8 mouse cellular contexts compared by ENCODE assay signal in genomic region chr8:94179713-94180560, GRCm38 (mm10). TPM values are rescaled to one million over a fixed set of nuclear protein-coding genes. Genes with fewer than 3 reads are reported as not detected.
DNase-seq lines count a peak whose midpoint lies in the region; ATAC-seq and TF ChIP-seq lines count a peak whose summit lies in the region.

No protein-coding gene starts in this region.

- TF ChIP-seq CTCF in gastrocnemius, adult 2 months (IDR thresholded peaks at IDR 0.05): no peak
- TF ChIP-seq CTCF in forebrain, postnatal 0 days (IDR thresholded peaks at IDR 0.05; ENCODE audit: low read depth): no peak

- no peaks in the 10 kb centered on the region for H3K4me1 ChIP-seq in forebrain, postnatal 0 days (ENCODE audit: insufficient read depth)
- H3K4me1 ChIP-seq in kidney, embryonic 16.5 days (ENCODE audit: insufficient read depth, low read length): peaks cover 28% of the 10 kb centered on the region
- H3K4me1 ChIP-seq in midbrain, embryonic 11.5 days (ENCODE audit: control insufficient read depth, insufficient read depth, low read length): peaks cover 15% of the 10 kb centered on the region

- H3K4me3 ChIP-seq in gastrocnemius, adult 2 months: peak overlapping the region; percentile 75
- H3K4me3 ChIP-seq in forebrain, postnatal 0 days (ENCODE audit: low read depth, low read length): peak overlapping the region; percentile 39
- H3K4me3 ChIP-seq in kidney, embryonic 16.5 days (ENCODE audit: low read length): peak overlapping the region; percentile 59
- peak overlapping the region; percentile 30 for H3K4me3 ChIP-seq in midbrain, embryonic 11.5 days (ENCODE audit: low read depth, low read length)

- WGBS in forebrain, postnatal 0 days: 6% methylated on average over 25 of the region's 25 CpGs
- WGBS in kidney, embryonic 16.5 days: 4% methylated on average over 25 of the region's 25 CpGs
- 5% methylated on average over 25 of the region's 25 CpGs for WGBS in midbrain, embryonic 11.5 days

- H3K27ac ChIP-seq in gastrocnemius, adult 2 months: peak overlapping the region; percentile 95
- peak overlapping the region; percentile 11 for H3K27ac ChIP-seq in forebrain, postnatal 0 days (ENCODE audit: low read depth, low read length)
- peak overlapping the region; percentile 22; the same call in 1 of the 2 replicates for H3K27ac ChIP-seq in kidney, embryonic 16.5 days (ENCODE audit: low read length)
- no peak overlapping the region for H3K27ac ChIP-seq in midbrain, embryonic 11.5 days (ENCODE audit: low read depth, low read length)

- H3K4me2 ChIP-seq in forebrain, postnatal 0 days (ENCODE audit: low read depth): peak overlapping the region; percentile 75
- H3K4me2 ChIP-seq in kidney, embryonic 16.5 days (replicated peaks; ENCODE audit: low read depth, low read length): peak overlapping the region; percentile 84
- peak overlapping the region; percentile 59 for H3K4me2 ChIP-seq in midbrain, embryonic 11.5 days

- DNase-seq in gastrocnemius, adult 2 months: peak; percentile 41
- DNase-seq in gastrocnemius, postnatal 36 days: no peak
- peak; percentile 62 for DNase-seq in adipocyte (ENCODE audit: low spot score)
- no peak for DNase-seq in forebrain, postnatal 0 days
- peak; percentile 95 for DNase-seq in midbrain, embryonic 11.5 days (ENCODE audit: low spot score, missing footprints)
- no peak for DNase-seq in left cerebral cortex, adult 18-20 months (ENCODE audit: low spot score in 2 of 2)

- no peaks in the 10 kb centered on the region for H3K36me3 ChIP-seq in forebrain, postnatal 0 days (ENCODE audit: insufficient read depth)
- no peaks in the 10 kb centered on the region for H3K36me3 ChIP-seq in kidney, embryonic 16.5 days (ENCODE audit: insufficient read depth, low read length)
- H3K36me3 ChIP-seq in midbrain, embryonic 11.5 days (ENCODE audit: control insufficient read depth, insufficient read depth, low read length): no peaks in the 10 kb centered on the region

- peak overlapping the region; percentile 35 for H3K9ac ChIP-seq in forebrain, postnatal 0 days
- H3K9ac ChIP-seq in kidney, embryonic 16.5 days (replicated peaks; ENCODE audit: low read length): peak overlapping the region; percentile 60
- no peak overlapping the region; the same call in 1 of the 2 replicates for H3K9ac ChIP-seq in midbrain, embryonic 11.5 days (ENCODE audit: low read length)

- no peaks in the 10 kb centered on the region for H3K9me3 ChIP-seq in forebrain, postnatal 0 days (ENCODE audit: low read length)
- no peaks in the 10 kb centered on the region for H3K9me3 ChIP-seq in kidney, embryonic 16.5 days (ENCODE audit: low read length)
- H3K9me3 ChIP-seq in midbrain, embryonic 11.5 days (ENCODE audit: control insufficient read depth, low read length): no peaks in the 10 kb centered on the region

- ATAC-seq in forebrain, postnatal 0 days: no peak
- ATAC-seq in kidney, embryonic 16.5 days (ENCODE audit: low FRiP score, low TSS enrichment): no peak
- no peak for ATAC-seq in midbrain, embryonic 11.5 days (ENCODE audit: low FRiP score)
- no peak for ATAC-seq in activated CD4-positive, CD25-positive, alpha-beta regulatory T cell, adult 4 months

- intact Hi-C loops in gastrocnemius, adult 2 months (cut with DNase I): no loop called here
- intact Hi-C loops in gastrocnemius, postnatal 36 days (cut with DNase I): no loop called here

- H3K27me3 ChIP-seq in forebrain, postnatal 0 days (ENCODE audit: insufficient read depth, low read length): peaks cover 31% of the 10 kb centered on the region
- H3K27me3 ChIP-seq in kidney, embryonic 16.5 days (ENCODE audit: insufficient read depth, low read length): peaks cover 53% of the 10 kb centered on the region
- peaks cover 74% of the 10 kb centered on the region for H3K27me3 ChIP-seq in midbrain, embryonic 11.5 days (ENCODE audit: control insufficient read depth, insufficient read depth, low read length)

RNA-seq across cellular contexts. Expression of gene Mt1, which starts 1.1 kb away (rescaled TPM):
- 100 to 1,000 TPM; 120 to 127 TPM for total RNA-seq in gastrocnemius, adult 2 months (2021)
- 100 to 1,000 TPM in 1 of 2 experiments, 10 to 100 TPM in 1; 99.6 to 103 TPM for total RNA-seq in gastrocnemius, postnatal 36 days (2021)
- total RNA-seq in forebrain, postnatal 0 days (2014; rRNA removed): 205 and 418 TPM in 2 replicates
- 386 and 411 TPM in 2 replicates for polyA plus RNA-seq in forebrain, postnatal 0 days (2015; fragmentation: Nextera tagmentation; extraction: Ambion mirVana)
- 543 and 568 TPM in 2 replicates for polyA plus RNA-seq in kidney, embryonic 16.5 days (2015; fragmentation: Nextera tagmentation; extraction: Ambion mirVana)
- polyA plus RNA-seq in midbrain, embryonic 11.5 days (2014; fragmentation: Nextera tagmentation; extraction: Ambion mirVana): 87.0 and 94.1 TPM in 2 replicates
- 100 to 1,000 TPM; 333 to 422 TPM for total RNA-seq in left cerebral cortex, adult 18-20 months (2021)
- polyA plus RNA-seq in activated CD4-positive, CD25-positive, alpha-beta regulatory T cell, adult 4 months (2017; shearing (Covaris generic)): 1 to 10 TPM; 3.0 to 4.2 TPM

RNA-seq across cellular contexts. Expression of gene Mt2, which starts 7.5 kb away (rescaled TPM):
- 100 to 1,000 TPM; 103 to 148 TPM for total RNA-seq in gastrocnemius, adult 2 months (2021)
- 100 to 1,000 TPM in 1 of 2 experiments, 10 to 100 TPM in 1; 87.9 to 112 TPM for total RNA-seq in gastrocnemius, postnatal 36 days (2021)
- total RNA-seq in forebrain, postnatal 0 days (2014; rRNA removed): 36.4 and 88.1 TPM in 2 replicates
- polyA plus RNA-seq in forebrain, postnatal 0 days (2015; fragmentation: Nextera tagmentation; extraction: Ambion mirVana): 139 and 143 TPM in 2 replicates
- 143 and 167 TPM in 2 replicates for polyA plus RNA-seq in kidney, embryonic 16.5 days (2015; fragmentation: Nextera tagmentation; extraction: Ambion mirVana)
- polyA plus RNA-seq in midbrain, embryonic 11.5 days (2014; fragmentation: Nextera tagmentation; extraction: Ambion mirVana): 22.9 and 29.8 TPM in 2 replicates
- total RNA-seq in left cerebral cortex, adult 18-20 months (2021): 100 to 1,000 TPM; 215 to 228 TPM
- not detected for polyA plus RNA-seq in activated CD4-positive, CD25-positive, alpha-beta regulatory T cell, adult 4 months (2017; shearing (Covaris generic))

RNA-seq across cellular contexts. Expression of gene Mt3, which starts 27.5 kb away (rescaled TPM):
- total RNA-seq in gastrocnemius, adult 2 months (2021): 1 to 10 TPM; 1.6 to 2.7 TPM
- 1 to 10 TPM; 2.2 to 7.5 TPM for total RNA-seq in gastrocnemius, postnatal 36 days (2021)
- total RNA-seq in forebrain, postnatal 0 days (2014; rRNA removed): 151 and 445 TPM in 2 replicates
- polyA plus RNA-seq in forebrain, postnatal 0 days (2015; fragmentation: Nextera tagmentation; extraction: Ambion mirVana): 316 and 341 TPM in 2 replicates
- 1.6 and 3.0 TPM in 2 replicates for polyA plus RNA-seq in kidney, embryonic 16.5 days (2015; fragmentation: Nextera tagmentation; extraction: Ambion mirVana)
- 8.5 and 12.0 TPM in 2 replicates for polyA plus RNA-seq in midbrain, embryonic 11.5 days (2014; fragmentation: Nextera tagmentation; extraction: Ambion mirVana)
- total RNA-seq in left cerebral cortex, adult 18-20 months (2021): 100 to 1,000 TPM; 795 to 921 TPM
- not detected for polyA plus RNA-seq in activated CD4-positive, CD25-positive, alpha-beta regulatory T cell, adult 4 months (2017; shearing (Covaris generic))

RNA-seq across cellular contexts. Expression of gene Nup93, which starts 34.4 kb away (rescaled TPM):
- 10 to 100 TPM in 1 of 2 experiments, 1 to 10 TPM in 1; 8.6 to 12.4 TPM for total RNA-seq in gastrocnemius, adult 2 months (2021)
- 1 to 10 TPM; 8.7 to 9.7 TPM for total RNA-seq in gastrocnemius, postnatal 36 days (2021)
- 43.7 and 44.5 TPM in 2 replicates for total RNA-seq in forebrain, postnatal 0 days (2014; rRNA removed)
- 31.4 and 36.7 TPM in 2 replicates for polyA plus RNA-seq in forebrain, postnatal 0 days (2015; fragmentation: Nextera tagmentation; extraction: Ambion mirVana)
- 92.3 and 94.2 TPM in 2 replicates for polyA plus RNA-seq in kidney, embryonic 16.5 days (2015; fragmentation: Nextera tagmentation; extraction: Ambion mirVana)
- 118 and 121 TPM in 2 replicates for polyA plus RNA-seq in midbrain, embryonic 11.5 days (2014; fragmentation: Nextera tagmentation; extraction: Ambion mirVana)
- total RNA-seq in left cerebral cortex, adult 18-20 months (2021): 10 to 100 TPM; 40.5 to 46.5 TPM
- polyA plus RNA-seq in activated CD4-positive, CD25-positive, alpha-beta regulatory T cell, adult 4 months (2017; shearing (Covaris generic)): 10 to 100 TPM; 30.7 to 33.1 TPM

RNA-seq across cellular contexts. Expression of gene Mt4, which starts 42.9 kb away (rescaled TPM):
- total RNA-seq in gastrocnemius, adult 2 months (2021): not detected
- total RNA-seq in gastrocnemius, postnatal 36 days (2021): not detected
- not detected in 2 replicates for total RNA-seq in forebrain, postnatal 0 days (2014; rRNA removed)
- not detected in 2 replicates for polyA plus RNA-seq in forebrain, postnatal 0 days (2015; fragmentation: Nextera tagmentation; extraction: Ambion mirVana)
- not detected in 2 replicates for polyA plus RNA-seq in kidney, embryonic 16.5 days (2015; fragmentation: Nextera tagmentation; extraction: Ambion mirVana)
- not detected in 2 replicates for polyA plus RNA-seq in midbrain, embryonic 11.5 days (2014; fragmentation: Nextera tagmentation; extraction: Ambion mirVana)
- not detected for total RNA-seq in left cerebral cortex, adult 18-20 months (2021)
- not detected for polyA plus RNA-seq in activated CD4-positive, CD25-positive, alpha-beta regulatory T cell, adult 4 months (2017; shearing (Covaris generic))

Comparison
In these comparisons a context has a peak if more than half of its experiments do, and no peak if none do; other contexts are left out.
1. DNase-seq: peak in gastrocnemius, adult 2 months (single experiment), adipocyte (single experiment) and midbrain, embryonic 11.5 days (single experiment); none in gastrocnemius, postnatal 36 days (0 of 2), forebrain, postnatal 0 days (single experiment) and left cerebral cortex, adult 18-20 months (0 of 2).
2. RNA of gene Mt3, which starts 27.5 kb away (total RNA-seq): 795 to 921 TPM in left cerebral cortex, adult 18-20 months and 151 to 445 TPM in forebrain, postnatal 0 days; 2.2 to 7.5 TPM in gastrocnemius, postnatal 36 days and 1.6 to 2.7 TPM in gastrocnemius, adult 2 months; every median in the first group is over 10 times any median in the second.
3. Peak in every context shown above with its lines, with median percentiles within 50 percentile points of each other: H3K4me3 ChIP-seq and H3K4me2 ChIP-seq.